Mouse (Mus musculus): ENCODE measurements around the gene Izumo1. TPM values are rescaled to one million over a fixed set of nuclear protein-coding genes. Genes with fewer than 3 reads are reported as not detected.

The Izumo1 gene
- polyA plus RNA-seq, 1 experiment from 2014 or later, result 0.27 TPM

DNA sequence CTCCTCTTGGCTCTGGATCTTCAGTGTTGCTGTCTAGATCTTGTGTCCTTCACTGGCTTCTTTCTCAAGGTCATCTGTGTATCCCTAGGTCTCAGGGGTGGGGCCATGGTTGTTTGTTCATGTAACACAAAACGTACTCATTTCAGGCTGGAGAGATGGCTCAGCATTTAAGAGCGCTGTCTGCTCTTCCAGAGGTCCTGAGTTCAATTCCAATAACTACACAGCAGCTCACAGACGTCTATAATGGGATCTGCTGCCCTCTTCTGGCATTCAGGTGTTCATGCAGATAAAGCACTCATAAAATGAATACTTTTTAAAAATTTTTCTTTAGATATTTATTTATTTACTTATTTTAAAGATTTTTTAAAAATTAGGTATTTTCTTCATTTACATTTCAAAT is 30.7 kb upstream of the Izumo1 start:
- Histone ChIP-seq H3K27ac (ENCODE audit: low read depth) (no peak overlapping the region), H3K36me3 (ENCODE audit: control insufficient read depth, insufficient read depth, low read length) (peaks cover 2% of the 10 kb centered on the region), H3K4me3 (ENCODE audit: low read depth, low read length) (no peak overlapping the region), H3K27me3 (replicated peaks; ENCODE audit: control insufficient read depth, insufficient read depth, low read length) (no peaks in the 10 kb centered on the region), H3K9ac (ENCODE audit: low read length) (no peak overlapping the region), H3K4me2 (ENCODE audit: low read length) (no peak overlapping the region), H3K4me1 (replicated peaks; ENCODE audit: control insufficient read depth, insufficient read depth, low read length) (no peaks in the 10 kb centered on the region), H3K9me3 (ENCODE audit: control insufficient read depth, low read length) (no peaks in the 10 kb centered on the region)
- WGBS, result 66% methylated on average over 3 of the region's 3 CpGs
- DNase-seq (ENCODE audit: low spot score) (no peak), ATAC-seq (replicated peaks; ENCODE audit: low FRiP score, low TSS enrichment, low read depth) (no peak)

- Histone ChIP-seq H3K36me3 (ENCODE audit: control insufficient read depth, insufficient read depth, low read length) (no peaks in the 10 kb centered on the region; the same call in none of the 2 replicates), H3K9ac (ENCODE audit: low read length) (no peak overlapping the region), H3K9me3 (ENCODE audit: control insufficient read depth, low read length) (no peaks in the 10 kb centered on the region), H3K27ac (ENCODE audit: low read depth) (no peak overlapping the region), H3K27me3 (replicated peaks; ENCODE audit: control insufficient read depth, insufficient read depth, low read length) (no peaks in the 10 kb centered on the region), H3K4me2 (ENCODE audit: low read length) (no peak overlapping the region), H3K4me3 (ENCODE audit: low read depth, low read length) (no peak overlapping the region), H3K4me1 (replicated peaks; ENCODE audit: control insufficient read depth, insufficient read depth, low read length) (no peaks in the 10 kb centered on the region)
- ATAC-seq (replicated peaks; ENCODE audit: low FRiP score, low TSS enrichment, low read depth) (no peak), DNase-seq (ENCODE audit: low spot score) (no peak)
- WGBS, result 76% methylated on average over 7 of the region's 7 CpGs
Observed at GRCm38 (mm10) chr7:45591880-45592279, 29.7 kb upstream of the Izumo1 start.

DNA sequence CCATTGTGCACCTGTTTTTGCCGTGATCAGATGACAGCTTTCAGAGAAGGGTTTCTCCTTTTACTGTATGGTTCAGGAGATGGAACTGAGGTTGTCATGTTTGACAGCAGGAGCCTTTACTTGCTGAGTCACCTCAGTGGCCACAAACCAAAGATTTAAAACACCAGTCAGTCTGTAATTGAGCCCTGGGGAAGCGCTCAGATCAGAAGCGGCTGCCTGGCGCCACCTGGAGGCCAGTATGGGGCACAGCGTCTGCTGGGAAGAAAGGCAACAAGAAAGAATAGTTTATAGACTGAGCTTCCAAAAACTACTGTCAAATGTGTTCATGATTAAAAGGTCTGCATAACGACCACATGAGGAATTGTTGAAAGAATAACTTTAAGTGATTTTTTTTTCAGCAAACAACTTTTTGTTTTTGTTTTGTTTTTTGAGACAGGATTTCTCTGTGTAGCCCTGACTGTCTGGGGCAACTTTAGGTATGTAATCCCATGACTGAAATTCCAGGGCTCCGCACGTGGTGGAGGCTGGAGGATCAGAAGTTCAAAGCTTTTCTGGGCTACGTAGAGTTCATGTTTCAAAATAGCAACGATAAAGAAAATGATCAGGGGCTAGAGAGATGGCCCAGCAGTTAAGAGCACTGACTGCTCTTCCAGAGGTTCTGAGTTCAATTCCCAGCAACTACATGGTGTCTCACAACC is 28.3 kb upstream of the Izumo1 start:
- no peaks in the 10 kb centered on the region for H3K4me1 ChIP-seq (replicated peaks; ENCODE audit: control insufficient read depth, insufficient read depth, low read length)
- H3K4me2 ChIP-seq (ENCODE audit: low read length), result no peak overlapping the region
- 22% methylated on average over 10 of the region's 10 CpGs for WGBS
- no peaks in the 10 kb centered on the region for H3K9me3 ChIP-seq (ENCODE audit: control insufficient read depth, low read length)
- H3K27ac ChIP-seq (ENCODE audit: low read depth), result no peak overlapping the region
- no peaks in the 10 kb centered on the region for H3K27me3 ChIP-seq (replicated peaks; ENCODE audit: control insufficient read depth, insufficient read depth, low read length)
- no peak overlapping the region for H3K9ac ChIP-seq (ENCODE audit: low read length)
- H3K36me3 ChIP-seq (ENCODE audit: control insufficient read depth, insufficient read depth, low read length), result no peaks in the 10 kb centered on the region
- ATAC-seq (replicated peaks; ENCODE audit: low FRiP score, low TSS enrichment, low read depth), result no peak
- peak; percentile 84 for DNase-seq (ENCODE audit: low spot score)
- no peak overlapping the region for H3K4me3 ChIP-seq (ENCODE audit: low read depth, low read length)

GRCm38 (mm10) chr7:45595176-45595575 is 26.4 kb upstream of the Izumo1 start:
- Histone ChIP-seq H3K27me3 (replicated peaks; ENCODE audit: control insufficient read depth, insufficient read depth, low read length) (no peaks in the 10 kb centered on the region), H3K9me3 (ENCODE audit: control insufficient read depth, low read length) (no peaks in the 10 kb centered on the region), H3K27ac (ENCODE audit: low read depth) (no peak overlapping the region), H3K4me1 (replicated peaks; ENCODE audit: control insufficient read depth, insufficient read depth, low read length) (0 out of 2 replicates have a peak, but pooled peaks cover 5% of the 10 kb centered on the region), H3K36me3 (ENCODE audit: control insufficient read depth, insufficient read depth, low read length) (no peaks in the 10 kb centered on the region), H3K4me2 (ENCODE audit: low read length) (no peak overlapping the region), H3K4me3 (ENCODE audit: low read depth, low read length) (no peak overlapping the region), H3K9ac (ENCODE audit: low read length) (no peak overlapping the region)
- no peak for ATAC-seq (replicated peaks; ENCODE audit: low FRiP score, low TSS enrichment, low read depth)
- WGBS, result 84% methylated on average over 4 of the region's 4 CpGs
- DNase-seq (ENCODE audit: low spot score), result no peak

GRCm38 (mm10) chr7:45596107-45596506 is 25.5 kb upstream of the Izumo1 start:
- no peaks in the 10 kb centered on the region for H3K27me3 ChIP-seq (replicated peaks; ENCODE audit: control insufficient read depth, insufficient read depth, low read length)
- ATAC-seq (replicated peaks; ENCODE audit: low FRiP score, low TSS enrichment, low read depth), result no peak

DNA sequence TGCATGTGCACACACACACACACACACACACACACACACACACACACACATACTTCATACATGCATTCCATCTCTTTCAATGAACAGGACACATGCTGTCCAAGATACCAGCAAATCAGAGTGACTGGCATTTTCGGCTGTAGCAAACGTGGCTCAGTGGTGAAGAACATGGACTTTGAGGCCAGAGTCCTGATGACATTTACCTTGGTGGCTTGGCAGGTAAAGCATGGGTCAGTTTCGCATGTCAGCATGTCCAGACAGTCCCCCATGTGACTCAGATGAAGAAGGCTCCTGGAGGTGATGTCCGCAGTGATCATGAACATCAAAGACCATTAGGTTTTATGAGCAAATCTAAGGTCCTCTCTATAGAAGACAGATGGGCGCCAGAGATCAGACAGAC is 24.6 kb upstream of the Izumo1 start:
- no peak for DNase-seq (ENCODE audit: low spot score)
- H3K4me1 ChIP-seq (replicated peaks; ENCODE audit: control insufficient read depth, insufficient read depth, low read length), result peaks cover 8% of the 10 kb centered on the region; the same call in 1 of the 2 replicates
- H3K27me3 ChIP-seq (replicated peaks; ENCODE audit: control insufficient read depth, insufficient read depth, low read length), result no peaks in the 10 kb centered on the region
- no peak overlapping the region for H3K4me2 ChIP-seq (ENCODE audit: low read length)
- 86% methylated on average over 5 of the region's 5 CpGs for WGBS
- H3K36me3 ChIP-seq (ENCODE audit: control insufficient read depth, insufficient read depth, low read length), result no peaks in the 10 kb centered on the region
- no peak for ATAC-seq (replicated peaks; ENCODE audit: low FRiP score, low TSS enrichment, low read depth)
- H3K9me3 ChIP-seq (ENCODE audit: control insufficient read depth, low read length), result no peaks in the 10 kb centered on the region
- no peak overlapping the region for H3K4me3 ChIP-seq (ENCODE audit: low read depth, low read length)
- no peak overlapping the region for H3K9ac ChIP-seq (ENCODE audit: low read length)
- no peak overlapping the region for H3K27ac ChIP-seq (ENCODE audit: low read depth)

More at GRCm38 (mm10) chr7:45596107-45596506, 25.5 kb upstream of the Izumo1 start:
- no peak overlapping the region for H3K27ac ChIP-seq (ENCODE audit: low read depth)
- H3K9ac ChIP-seq (ENCODE audit: low read length), result no peak overlapping the region
- H3K9me3 ChIP-seq (ENCODE audit: control insufficient read depth, low read length), result no peaks in the 10 kb centered on the region
- H3K4me2 ChIP-seq (ENCODE audit: low read length), result no peak overlapping the region
- no peak for DNase-seq (ENCODE audit: low spot score)
- no peaks in the 10 kb centered on the region for H3K36me3 ChIP-seq (ENCODE audit: control insufficient read depth, insufficient read depth, low read length)
- 85% methylated on average over 1 of the region's 1 CpGs for WGBS
- no peak overlapping the region for H3K4me3 ChIP-seq (ENCODE audit: low read depth, low read length)
- 0 out of 2 replicates have a peak, but pooled peaks cover 5% of the 10 kb centered on the region for H3K4me1 ChIP-seq (replicated peaks; ENCODE audit: control insufficient read depth, insufficient read depth, low read length)

- no peak overlapping the region for H3K27ac ChIP-seq (ENCODE audit: low read depth)
- no peak overlapping the region for H3K4me2 ChIP-seq (ENCODE audit: low read length)
- no peaks in the 10 kb centered on the region for H3K27me3 ChIP-seq (replicated peaks; ENCODE audit: control insufficient read depth, insufficient read depth, low read length)
- H3K4me1 ChIP-seq (replicated peaks; ENCODE audit: control insufficient read depth, insufficient read depth, low read length), result peaks cover 8% of the 10 kb centered on the region; the same call in 1 of the 2 replicates
- DNase-seq (ENCODE audit: low spot score) (no peak), ATAC-seq (replicated peaks; ENCODE audit: low FRiP score, low TSS enrichment, low read depth) (no peak)
- no peak overlapping the region for H3K4me3 ChIP-seq (ENCODE audit: low read depth, low read length)
- WGBS, result 84% methylated on average over 6 of the region's 6 CpGs
- no peaks in the 10 kb centered on the region for H3K9me3 ChIP-seq (ENCODE audit: control insufficient read depth, low read length)
- no peak overlapping the region for H3K9ac ChIP-seq (ENCODE audit: low read length)
- H3K36me3 ChIP-seq (ENCODE audit: control insufficient read depth, insufficient read depth, low read length), result no peaks in the 10 kb centered on the region
Observed at GRCm38 (mm10) chr7:45597527-45597926, 24.1 kb upstream of the Izumo1 start.

DNA sequence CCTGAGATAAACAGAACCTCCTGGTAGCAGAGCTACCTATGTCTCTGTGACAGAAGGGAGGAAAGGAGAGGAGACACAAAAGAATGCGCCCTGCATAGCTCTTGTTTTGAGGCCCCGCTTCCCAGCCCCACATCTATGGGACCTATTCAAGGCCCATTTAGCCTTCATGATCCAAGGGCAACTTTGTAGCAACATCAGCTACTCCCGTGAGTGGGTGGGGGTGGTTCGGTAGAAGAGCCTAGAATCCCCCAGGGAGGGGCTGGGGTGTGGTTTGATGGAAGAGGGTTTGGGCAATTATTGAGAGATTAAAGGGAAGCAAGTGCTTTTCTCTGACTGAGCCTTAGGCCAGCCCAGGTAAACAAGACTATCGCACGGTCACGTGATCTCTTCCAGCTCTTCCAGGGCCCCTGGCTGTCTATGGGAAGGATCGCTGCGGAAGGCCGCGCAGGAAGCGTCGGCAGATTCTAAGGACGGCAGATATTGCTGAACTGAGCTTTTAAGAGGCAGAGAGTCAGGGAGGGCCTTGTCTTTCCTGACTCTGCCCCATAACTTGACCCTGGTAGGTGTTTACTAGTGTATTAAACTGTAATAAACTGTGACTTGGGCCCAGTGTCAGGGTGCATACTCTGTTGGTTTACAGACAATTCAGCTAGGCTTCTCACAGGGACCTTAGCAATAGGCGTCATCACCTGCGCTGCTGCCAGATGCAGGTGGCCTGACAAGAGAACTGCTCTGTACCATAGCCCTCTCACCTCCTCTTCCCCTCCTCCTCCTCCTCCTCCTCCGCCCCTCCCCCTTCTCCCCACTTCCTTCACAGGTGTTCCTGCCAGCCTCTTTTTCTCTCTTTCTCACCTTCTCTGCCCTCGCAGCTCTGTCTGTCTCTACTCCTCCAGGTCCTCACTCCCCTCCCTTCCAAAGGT is 22.4 kb upstream of the Izumo1 start:
- Histone ChIP-seq H3K27ac (ENCODE audit: low read depth) (no peak overlapping the region), H3K36me3 (ENCODE audit: control insufficient read depth, insufficient read depth, low read length) (no peaks in the 10 kb centered on the region), H3K4me2 (ENCODE audit: low read length) (peak overlapping the region; percentile 15; the same call in 1 of the 2 replicates), H3K27me3 (replicated peaks; ENCODE audit: control insufficient read depth, insufficient read depth, low read length) (no peaks in the 10 kb centered on the region), H3K9me3 (ENCODE audit: control insufficient read depth, low read length) (no peaks in the 10 kb centered on the region), H3K9ac (ENCODE audit: low read length) (no peak overlapping the region), H3K4me3 (ENCODE audit: low read depth, low read length) (no peak overlapping the region), H3K4me1 (replicated peaks; ENCODE audit: control insufficient read depth, insufficient read depth, low read length) (peaks cover 8% of the 10 kb centered on the region; the same call in 1 of the 2 replicates)
- no peak for DNase-seq (ENCODE audit: low spot score)
- WGBS, result 37% methylated on average over 18 of the region's 18 CpGs
- ATAC-seq (replicated peaks; ENCODE audit: low FRiP score, low TSS enrichment, low read depth), result peak; percentile 60
